Mouse (Mus musculus): ENCODE data around the gene Pear1.

DNA sequence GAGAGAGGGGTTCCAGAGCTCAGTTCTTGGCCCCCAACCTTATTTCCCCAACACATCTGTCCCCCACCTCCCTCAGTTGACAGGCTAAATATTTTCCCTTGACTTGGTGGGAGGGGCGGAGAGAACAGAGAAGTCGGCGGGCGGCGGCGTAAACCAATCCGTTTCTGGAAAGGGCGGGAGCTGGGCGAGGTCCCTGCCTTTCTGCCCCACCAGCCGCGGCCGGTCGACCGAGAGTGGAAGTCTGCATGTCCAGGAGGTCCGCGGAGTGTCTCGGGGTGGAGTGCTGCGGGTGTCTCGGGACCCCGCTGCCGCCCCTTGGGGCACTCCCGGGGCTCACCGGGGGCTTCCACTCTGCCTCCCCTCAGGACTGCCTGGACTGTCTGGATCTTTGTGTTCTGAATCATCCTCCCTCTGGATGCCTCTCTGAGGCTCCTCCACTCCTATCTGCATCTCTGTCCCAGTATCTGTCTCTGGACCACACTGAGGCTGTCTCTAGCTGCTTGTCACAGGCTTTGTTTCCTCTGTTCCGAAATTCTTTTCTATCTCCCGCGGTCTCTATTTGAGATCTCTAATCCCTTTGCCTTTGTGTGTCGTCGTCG lies 27.3 kb downstream of the Pear1 start, which contains the start of gene Insrr:
- TF ChIP-seq POLR2A (IDR thresholded peaks at IDR 0.05; ENCODE audit: low read depth, low read length) (no peak), MYC (IDR thresholded peaks at IDR 0.05; ENCODE audit: low read depth, low read length) (no peak), ZKSCAN1 (IDR thresholded peaks at IDR 0.05; ENCODE audit: borderline replicate concordance, low read depth, low read length) (no peak), CTCF (conservative IDR thresholded peaks at IDR 0.05 in 1 of 2, IDR thresholded peaks at IDR 0.05 in 1 of 2; ENCODE audit: low read depth in 2 of 2, low read length in 2 of 2) (no peak), CHD1 (IDR thresholded peaks at IDR 0.05; ENCODE audit: low read depth, low read length) (no peak), NRF1 (IDR thresholded peaks at IDR 0.05; ENCODE audit: low read depth, low read length) (no peak), EP300 (IDR thresholded peaks at IDR 0.05; ENCODE audit: low read length) (no peak), ZNF384 (IDR thresholded peaks at IDR 0.05; ENCODE audit: low read depth, low read length) (no peak), RAD21 (IDR thresholded peaks at IDR 0.05; ENCODE audit: low read depth, low read length) (no peak)

All from CH12.LX (cell line).